9 mouse cellular contexts compared by ENCODE assay signal in genomic region chr12:106174981-106175700, GRCm38 (mm10).
A peak's percentile ranks its signal among the peaks of the same experiment; 100 is the strongest.
DNase-seq lines count a peak whose midpoint lies in the region; ATAC-seq and TF ChIP-seq lines count a peak whose summit lies in the region.
"Had no signal": no experiment of that assay in that cellular context is flagged by ENCODE, and none has a peak within 500 bp of the region (broad histone marks: within the 10 kb centered on the region; RNA-seq: fewer than 3 reads in every experiment).

No protein-coding gene starts in this region.

- no peaks in the 10 kb centered on the region for H3K9me3 ChIP-seq in ES-Bruce4 (replicated peaks; ENCODE audit: control insufficient read depth, insufficient read depth, low read length, poor library complexity, severe bottlenecking)
- no peaks in the 10 kb centered on the region for H3K9me3 ChIP-seq in forebrain, embryonic 14.5 days (replicated peaks; ENCODE audit: control insufficient read depth, low read length)
- H3K9me3 ChIP-seq in limb, embryonic 12.5 days: 0 out of 2 replicates have a peak, but pooled peaks cover 3% of the 10 kb centered on the region
- no peaks in the 10 kb centered on the region for H3K9me3 ChIP-seq in neural tube, embryonic 15.5 days (replicated peaks)

- intact Hi-C loops in gastrocnemius, postnatal 14 days (cut with DNase I; ENCODE audit: low total_unique reads): no loop called here

- H3K4me1 ChIP-seq in cerebellum, adult 2 months (ENCODE audit: control insufficient read depth, insufficient read depth, low read length): peaks cover 9% of the 10 kb centered on the region; the same call in 1 of the 2 replicates
- H3K4me1 ChIP-seq in ES-Bruce4 (ENCODE audit: control insufficient read depth, insufficient read depth, low read length): peaks cover 14% of the 10 kb centered on the region
- H3K4me1 ChIP-seq in forebrain, embryonic 14.5 days (ENCODE audit: control insufficient read depth, insufficient read depth, low read length): peaks cover 12% of the 10 kb centered on the region
- peaks cover 14% of the 10 kb centered on the region for H3K4me1 ChIP-seq in limb, embryonic 12.5 days (replicated peaks)
- peaks cover 33% of the 10 kb centered on the region for H3K4me1 ChIP-seq in neural tube, embryonic 15.5 days

- H3K4me3 ChIP-seq in cerebellum, adult 2 months (replicated peaks; ENCODE audit: insufficient read depth, low read depth, low read length): peak overlapping the region; percentile 52
- H3K4me3 ChIP-seq in ES-Bruce4 (ENCODE audit: low read depth, low read length): 0 out of 2 replicates have a peak overlapping the region, but pooled peaks have one; percentile 10
- peak overlapping the region; percentile 38 for H3K4me3 ChIP-seq in forebrain, embryonic 14.5 days (ENCODE audit: low read depth, low read length)
- peak overlapping the region; percentile 43 for H3K4me3 ChIP-seq in limb, embryonic 12.5 days (replicated peaks)
- H3K4me3 ChIP-seq in neural tube, embryonic 15.5 days (replicated peaks): peak overlapping the region; percentile 43
- H3K4me3 ChIP-seq: erythroblast, embryonic 14.5 days had no signal

- peak; percentile 98 for TF ChIP-seq EP300 in ES-Bruce4 (IDR thresholded peaks at IDR 0.05; ENCODE audit: insufficient read depth, low read depth, low read length)

- no peaks in the 10 kb centered on the region; the same call in 1 of the 2 replicates for H3K27me3 ChIP-seq in cerebellum, adult 2 months (ENCODE audit: control insufficient read depth, insufficient read depth, low read length)
- H3K27me3 ChIP-seq in ES-Bruce4 (ENCODE audit: control insufficient read depth, insufficient read depth, low read length, poor library complexity, severe bottlenecking): no peaks in the 10 kb centered on the region
- H3K27me3 ChIP-seq in forebrain, embryonic 14.5 days (replicated peaks; ENCODE audit: control insufficient read depth, insufficient read depth, low read length): no peaks in the 10 kb centered on the region
- peaks cover 74% of the 10 kb centered on the region for H3K27me3 ChIP-seq in limb, embryonic 12.5 days
- no peaks in the 10 kb centered on the region for H3K27me3 ChIP-seq in neural tube, embryonic 15.5 days (replicated peaks)

- TF ChIP-seq CTCF in cerebellum, adult 2 months (IDR thresholded peaks at IDR 0.05; ENCODE audit: borderline replicate concordance, insufficient read depth, low read depth, low read length): no peak
- TF ChIP-seq CTCF in ES-Bruce4 (IDR thresholded peaks at IDR 0.05; ENCODE audit: low read depth, low read length): no peak

- peak; percentile 42 to 63 for DNase-seq in cerebellum, adult 2 months
- peak; percentile 68 for DNase-seq in forebrain, embryonic 14.5 days (ENCODE audit: low spot score)
- no peak for DNase-seq in gastrocnemius, postnatal 14 days
- DNase-seq in right cerebral cortex, postnatal 4 days: no peak

- no peak for TF ChIP-seq POLR2A in cerebellum, adult 2 months (IDR thresholded peaks at IDR 0.05; ENCODE audit: borderline replicate concordance, insufficient read depth, low read length)
- TF ChIP-seq POLR2A in ES-Bruce4 (IDR thresholded peaks at IDR 0.05; ENCODE audit: insufficient read depth, low read length): no peak

- no peak for ATAC-seq in cerebellum, adult (ENCODE audit: insufficient number of reproducible peaks, low FRiP score, low TSS enrichment)
- peak; percentile 28 for ATAC-seq in forebrain, embryonic 14.5 days
- ATAC-seq in limb, embryonic 12.5 days (ENCODE audit: insufficient number of reproducible peaks, insufficient read depth, low FRiP score, low TSS enrichment, low read depth): no peak
- no peak for ATAC-seq in neural tube, embryonic 15.5 days (ENCODE audit: low FRiP score)

- H3K27ac ChIP-seq in cerebellum, adult 2 months (ENCODE audit: insufficient read depth, low read length): no peak overlapping the region; the same call in 1 of the 2 replicates
- H3K27ac ChIP-seq in ES-Bruce4 (ENCODE audit: insufficient read depth, low read length): peak overlapping the region; percentile 85
- H3K27ac ChIP-seq in forebrain, embryonic 14.5 days (ENCODE audit: low read depth, low read length): peak overlapping the region; percentile 79
- H3K27ac ChIP-seq in limb, embryonic 12.5 days: no peak overlapping the region
- peak overlapping the region; percentile 75 for H3K27ac ChIP-seq in neural tube, embryonic 15.5 days (replicated peaks)

- H3K4me2 ChIP-seq in forebrain, embryonic 14.5 days (ENCODE audit: low read length): peak overlapping the region; percentile 80
- peak overlapping the region; percentile 80 for H3K4me2 ChIP-seq in limb, embryonic 12.5 days
- peak overlapping the region; percentile 88 for H3K4me2 ChIP-seq in neural tube, embryonic 15.5 days

- no peaks in the 10 kb centered on the region for H3K36me3 ChIP-seq in ES-Bruce4 (ENCODE audit: control insufficient read depth, insufficient read depth, low read length, poor library complexity, severe bottlenecking)
- no peaks in the 10 kb centered on the region for H3K36me3 ChIP-seq in forebrain, embryonic 14.5 days (ENCODE audit: control insufficient read depth, insufficient read depth, low read length)
- H3K36me3 ChIP-seq in limb, embryonic 12.5 days: no peaks in the 10 kb centered on the region
- H3K36me3 ChIP-seq in neural tube, embryonic 15.5 days: no peaks in the 10 kb centered on the region

- peak overlapping the region; percentile 44 for H3K9ac ChIP-seq in ES-Bruce4 (ENCODE audit: low read depth, poor library complexity, severe bottlenecking)
- H3K9ac ChIP-seq in forebrain, embryonic 14.5 days (ENCODE audit: low read length): peak overlapping the region; percentile 59
- H3K9ac ChIP-seq in limb, embryonic 12.5 days (replicated peaks): peak overlapping the region; percentile 9; the same call in 1 of the 2 replicates
- H3K9ac ChIP-seq in neural tube, embryonic 15.5 days (replicated peaks): peak overlapping the region; percentile 53

- WGBS in cerebellum, adult 2 months: 29% methylated on average over 27 of the region's 27 CpGs
- 3% methylated on average over 27 of the region's 27 CpGs for WGBS in forebrain, embryonic 14.5 days
- 2% methylated on average over 27 of the region's 27 CpGs for WGBS in limb, embryonic 12.5 days
- 5% methylated on average over 27 of the region's 27 CpGs for WGBS in neural tube, embryonic 15.5 days

Comparison
In these comparisons a context has a peak if more than half of its experiments do, and no peak if none do; other contexts are left out.
1. DNase-seq: peak in cerebellum, adult 2 months (2 of 2) and forebrain, embryonic 14.5 days (single experiment); none in gastrocnemius, postnatal 14 days (single experiment) and right cerebral cortex, postnatal 4 days (single experiment).
2. H3K27ac ChIP-seq: peak in ES-Bruce4 (single experiment), forebrain, embryonic 14.5 days (single experiment) and neural tube, embryonic 15.5 days (single experiment); none in cerebellum, adult 2 months (single experiment) and limb, embryonic 12.5 days (single experiment).
3. H3K9ac ChIP-seq: peak in every context shown above with its lines; median percentile 59 in forebrain, embryonic 14.5 days; 53 in neural tube, embryonic 15.5 days; 44 in ES-Bruce4; 9 in limb, embryonic 12.5 days.
4. Peak in every context shown above with its lines, with median percentiles within 50 percentile points of each other: H3K4me3 ChIP-seq and H3K4me2 ChIP-seq.